Mouse (Mus musculus): Measurements from ENCODE around the gene Gm21969. TPM values are rescaled to one million over a fixed set of nuclear protein-coding genes. Genes with fewer than 3 reads are reported as not detected.

Gene Gm21969
- polyA plus RNA-seq, 1 experiment from 2014 or later, result not detected

DNA sequence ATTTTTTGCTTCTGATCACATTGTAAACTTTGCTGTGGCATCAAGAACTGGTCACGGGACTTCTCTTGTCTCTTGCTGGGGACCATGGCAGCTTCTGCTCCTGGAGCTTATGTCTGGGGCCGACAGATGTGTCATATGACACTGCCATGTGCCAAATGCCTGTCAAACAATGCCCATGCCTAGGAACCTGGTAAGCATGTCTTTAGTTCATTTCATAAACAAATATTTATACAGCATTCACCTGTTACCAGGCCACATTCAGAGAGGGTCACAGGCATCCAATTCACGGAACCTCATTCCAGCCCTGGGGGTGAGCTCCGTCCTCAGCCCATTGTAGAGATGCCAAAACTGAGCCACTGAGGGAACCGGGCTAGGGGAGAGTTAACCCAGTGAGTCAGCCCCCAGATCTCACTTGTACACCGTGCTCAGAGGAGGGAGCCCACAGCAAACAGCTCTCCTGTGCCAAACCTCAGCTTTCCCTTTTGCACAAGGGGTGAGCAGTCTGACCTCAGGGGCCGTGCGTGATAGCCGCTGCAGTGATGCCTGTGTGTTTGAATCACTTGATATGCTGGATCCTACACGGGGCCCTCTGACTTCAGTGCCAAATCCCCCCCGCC is 19.2 kb upstream of the Gm21969 start:
- Histone ChIP-seq H3K27me3 (ENCODE audit: insufficient read depth, low read length) (no peaks in the 10 kb centered on the region), H3K9ac (ENCODE audit: low read depth, low read length) (no peak overlapping the region), H3K36me3 (ENCODE audit: insufficient read depth, low read length) (no peaks in the 10 kb centered on the region), H3K4me1 (replicated peaks; ENCODE audit: insufficient read depth, low read length) (peaks cover 63% of the 10 kb centered on the region), H3K9me3 (replicated peaks; ENCODE audit: low read length) (no peaks in the 10 kb centered on the region), H3K4me2 (ENCODE audit: low read length) (no peak overlapping the region), H3K27ac (no peak overlapping the region), H3K4me3 (replicated peaks; ENCODE audit: low read depth, low read length) (no peak overlapping the region)
- ATAC-seq (replicated peaks; ENCODE audit: low FRiP score, low read depth) (no peak), DNase-seq (ENCODE audit: low spot score) (no peak)
- TF ChIP-seq CTCF (IDR thresholded peaks at IDR 0.05; ENCODE audit: low read depth), result no peak
- 73% methylated on average over 11 of the region's 11 CpGs for WGBS

DNA sequence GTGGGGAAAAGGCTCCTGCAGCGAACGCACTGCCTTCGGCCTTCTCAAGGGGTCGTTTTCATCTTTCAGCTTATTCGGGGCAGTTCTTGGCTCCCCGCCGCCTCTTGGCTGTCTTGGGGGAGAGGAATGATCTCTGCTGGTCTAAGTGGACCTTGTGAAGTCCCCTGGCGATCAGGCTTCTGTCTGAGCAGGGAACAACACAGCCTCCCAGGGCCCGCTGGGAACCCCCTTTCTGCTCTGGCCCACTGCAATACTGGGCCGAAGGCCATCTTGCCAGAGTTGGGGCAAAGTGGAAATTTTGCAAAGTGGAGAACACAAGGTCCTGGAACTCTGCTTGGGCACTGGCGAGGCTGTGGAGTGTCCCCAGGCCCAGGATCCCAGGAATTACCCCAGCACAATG is 18.3 kb upstream of the Gm21969 start:
- Histone ChIP-seq H3K27me3 (ENCODE audit: insufficient read depth, low read length) (no peaks in the 10 kb centered on the region), H3K36me3 (ENCODE audit: insufficient read depth, low read length) (no peaks in the 10 kb centered on the region), H3K9me3 (replicated peaks; ENCODE audit: low read length) (no peaks in the 10 kb centered on the region), H3K4me2 (ENCODE audit: low read length) (no peak overlapping the region), H3K27ac (no peak overlapping the region), H3K4me1 (replicated peaks; ENCODE audit: insufficient read depth, low read length) (peaks cover 59% of the 10 kb centered on the region), H3K9ac (ENCODE audit: low read depth, low read length) (no peak overlapping the region), H3K4me3 (replicated peaks; ENCODE audit: low read depth, low read length) (no peak overlapping the region)
- TF ChIP-seq CTCF (IDR thresholded peaks at IDR 0.05; ENCODE audit: low read depth), result no peak
- DNase-seq (ENCODE audit: low spot score) (no peak), ATAC-seq (replicated peaks; ENCODE audit: low FRiP score, low read depth) (no peak)
- 76% methylated on average over 11 of the region's 11 CpGs for WGBS

DNA sequence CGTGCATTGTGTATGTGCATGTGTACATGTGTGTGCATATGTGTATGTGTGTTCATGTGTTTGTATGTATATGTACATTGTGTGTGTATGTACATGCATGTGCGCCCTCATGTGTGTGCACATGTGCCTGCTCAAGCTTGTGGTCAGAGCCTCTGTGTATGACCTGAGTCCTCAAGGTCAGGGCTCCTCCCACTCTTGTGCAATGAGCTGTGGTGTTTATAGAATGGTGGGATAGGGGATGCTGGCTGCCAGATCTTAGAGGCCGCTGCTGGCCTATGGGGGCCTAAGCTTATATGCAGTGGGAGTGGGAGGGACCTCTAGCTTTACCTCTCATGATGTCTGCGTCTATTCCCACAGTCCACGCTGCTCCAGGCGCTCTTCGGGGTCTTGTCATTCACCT is 17.3 kb upstream of the Gm21969 start:
- no peak for DNase-seq (ENCODE audit: low spot score)
- 0 out of 2 replicates have a peak, but pooled peaks have one; percentile 8 for ATAC-seq (replicated peaks; ENCODE audit: low FRiP score, low read depth)
- H3K4me1 ChIP-seq (replicated peaks; ENCODE audit: insufficient read depth, low read length), result peaks cover 57% of the 10 kb centered on the region
- H3K27ac ChIP-seq, result no peak overlapping the region
- H3K36me3 ChIP-seq (ENCODE audit: insufficient read depth, low read length), result no peaks in the 10 kb centered on the region
- H3K9me3 ChIP-seq (replicated peaks; ENCODE audit: low read length), result no peaks in the 10 kb centered on the region
- H3K4me2 ChIP-seq (ENCODE audit: low read length), result no peak overlapping the region
- H3K27me3 ChIP-seq (ENCODE audit: insufficient read depth, low read length), result no peaks in the 10 kb centered on the region
- TF ChIP-seq CTCF (IDR thresholded peaks at IDR 0.05; ENCODE audit: low read depth), result no peak
- no peak overlapping the region for H3K9ac ChIP-seq (ENCODE audit: low read depth, low read length)
- WGBS, result 56% methylated on average over 7 of the region's 7 CpGs
- no peak overlapping the region for H3K4me3 ChIP-seq (replicated peaks; ENCODE audit: low read depth, low read length)

DNA sequence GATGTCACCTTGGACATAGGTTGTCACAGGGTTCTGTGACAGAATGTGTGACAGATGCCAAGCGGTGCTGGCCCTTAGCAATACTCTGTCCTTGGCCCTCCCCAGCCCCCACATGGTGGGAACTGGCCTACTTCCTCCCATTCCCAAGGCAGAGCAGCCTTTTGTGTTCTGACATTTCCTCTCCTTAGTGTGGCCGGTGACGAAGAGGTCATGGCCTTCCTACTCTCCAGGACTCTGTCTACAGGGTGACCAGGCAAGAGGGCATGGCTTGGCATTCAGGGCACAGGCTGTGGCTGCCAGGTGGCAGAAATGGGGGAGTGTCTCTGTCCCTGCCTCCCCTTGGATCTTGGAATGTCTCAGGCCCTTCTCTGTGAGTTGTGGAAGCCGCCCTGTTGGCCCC is 15.6 kb upstream of the Gm21969 start:
- no peak for TF ChIP-seq CTCF (IDR thresholded peaks at IDR 0.05; ENCODE audit: low read depth)
- H3K36me3 ChIP-seq (ENCODE audit: insufficient read depth, low read length), result no peaks in the 10 kb centered on the region
- WGBS, result 58% methylated on average over 4 of the region's 4 CpGs
- H3K9ac ChIP-seq (ENCODE audit: low read depth, low read length), result no peak overlapping the region
- 0 out of 2 replicates have a peak overlapping the region, but pooled peaks have one; percentile 10 for H3K27ac ChIP-seq
- no peaks in the 10 kb centered on the region for H3K9me3 ChIP-seq (replicated peaks; ENCODE audit: low read length)
- H3K4me2 ChIP-seq (ENCODE audit: low read length), result no peak overlapping the region
- DNase-seq (ENCODE audit: low spot score) (no peak), ATAC-seq (replicated peaks; ENCODE audit: low FRiP score, low read depth) (0 out of 2 replicates have a peak, but pooled peaks have one; percentile 18)
- H3K4me1 ChIP-seq (replicated peaks; ENCODE audit: insufficient read depth, low read length), result peaks cover 41% of the 10 kb centered on the region
- no peaks in the 10 kb centered on the region for H3K27me3 ChIP-seq (ENCODE audit: insufficient read depth, low read length)
- no peak overlapping the region for H3K4me3 ChIP-seq (replicated peaks; ENCODE audit: low read depth, low read length)

DNA sequence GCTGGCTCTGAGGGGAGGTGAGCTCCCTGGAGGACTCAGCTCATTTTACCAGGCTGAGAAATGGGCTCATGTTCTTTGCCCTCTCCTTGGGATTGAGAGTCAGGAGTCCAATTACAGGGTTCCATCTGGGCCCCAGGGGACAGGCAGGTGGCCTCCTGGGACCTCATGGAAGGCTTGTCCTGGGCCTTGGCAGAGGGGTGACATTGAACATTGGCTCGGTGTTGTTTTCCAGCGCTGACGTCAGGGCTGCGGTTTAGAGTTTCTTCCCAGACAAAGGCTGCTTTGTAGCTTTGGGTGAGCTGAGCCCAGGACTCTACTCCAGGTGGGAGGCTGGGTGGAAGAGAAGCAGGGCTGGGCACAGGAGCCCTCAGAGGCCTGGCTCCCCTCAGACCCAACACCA is 15.2 kb upstream of the Gm21969 start:
- whole genome bisulfite sequencing, result 66% methylated on average over 4 of the region's 4 CpGs
- no peaks in the 10 kb centered on the region for H3K36me3 ChIP-seq (ENCODE audit: insufficient read depth, low read length)
- 0 out of 2 replicates have a peak overlapping the region, but pooled peaks have one; percentile 10 for H3K27ac ChIP-seq
- no peak overlapping the region for H3K4me2 ChIP-seq (ENCODE audit: low read length)
- TF ChIP-seq CTCF (IDR thresholded peaks at IDR 0.05; ENCODE audit: low read depth), result no peak
- H3K9me3 ChIP-seq (replicated peaks; ENCODE audit: low read length), result no peaks in the 10 kb centered on the region
- H3K27me3 ChIP-seq (ENCODE audit: insufficient read depth, low read length), result no peaks in the 10 kb centered on the region
- ATAC-seq (replicated peaks; ENCODE audit: low FRiP score, low read depth) (no peak), DNase-seq (ENCODE audit: low spot score) (no peak)
- no peak overlapping the region for H3K4me3 ChIP-seq (replicated peaks; ENCODE audit: low read depth, low read length)
- H3K9ac ChIP-seq (ENCODE audit: low read depth, low read length), result no peak overlapping the region
- peaks cover 37% of the 10 kb centered on the region for H3K4me1 ChIP-seq (replicated peaks; ENCODE audit: insufficient read depth, low read length)

DNA sequence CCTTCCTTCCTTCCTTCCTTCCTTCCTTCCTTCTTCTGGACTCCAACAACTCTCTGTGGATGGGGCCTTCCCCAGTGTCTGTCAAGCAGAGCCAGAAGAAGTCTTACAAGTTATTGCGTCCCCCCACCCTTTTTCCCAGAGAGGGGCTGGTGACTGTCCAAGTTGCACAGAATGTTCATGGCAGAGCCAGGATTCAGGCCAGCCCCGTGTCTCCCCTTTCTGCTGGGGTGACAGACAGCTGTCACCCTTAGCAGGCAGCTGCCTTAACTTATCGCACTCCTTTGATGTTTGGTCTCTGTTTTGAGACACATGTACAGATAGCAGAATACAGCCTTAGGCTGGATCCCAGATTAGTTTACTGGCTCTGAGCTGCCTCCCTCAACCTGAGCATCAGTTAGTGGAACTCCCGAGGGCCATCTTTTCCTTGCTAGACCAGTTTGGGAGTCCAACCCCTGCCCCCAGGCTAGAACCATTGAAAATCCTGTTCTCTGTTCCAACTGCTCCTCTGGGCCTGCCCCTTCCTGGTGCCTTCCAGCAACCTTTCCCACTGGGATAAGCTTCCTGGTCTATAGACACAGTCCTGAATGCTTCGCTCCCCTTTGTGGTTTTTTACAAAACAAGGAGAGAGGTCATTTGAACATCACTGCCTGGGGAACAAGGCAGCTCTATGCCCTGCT is 13.5 kb upstream of the Gm21969 start:
- no peaks in the 10 kb centered on the region for H3K36me3 ChIP-seq (ENCODE audit: insufficient read depth, low read length)
- no peaks in the 10 kb centered on the region for H3K9me3 ChIP-seq (replicated peaks; ENCODE audit: low read length)
- no peak overlapping the region for H3K4me3 ChIP-seq (replicated peaks; ENCODE audit: low read depth, low read length)
- no peak overlapping the region for H3K9ac ChIP-seq (ENCODE audit: low read depth, low read length)
- DNase-seq (ENCODE audit: low spot score) (no peak), ATAC-seq (replicated peaks; ENCODE audit: low FRiP score, low read depth) (no peak)
- no peak overlapping the region for H3K27ac ChIP-seq
- 60% methylated on average over 5 of the region's 5 CpGs for WGBS
- H3K27me3 ChIP-seq (ENCODE audit: insufficient read depth, low read length), result no peaks in the 10 kb centered on the region
- H3K4me2 ChIP-seq (ENCODE audit: low read length), result no peak overlapping the region
- no peak for TF ChIP-seq CTCF (IDR thresholded peaks at IDR 0.05; ENCODE audit: low read depth)
- H3K4me1 ChIP-seq (replicated peaks; ENCODE audit: insufficient read depth, low read length), result peaks cover 37% of the 10 kb centered on the region
